Mouse (Mus musculus) MEL (cell line): ENCODE results near the gene 9530077C05Rik. TPM values are rescaled to one million over a fixed set of nuclear protein-coding genes. Genes with fewer than 3 reads are reported as not detected.

Source experiments
- DNase-seq: peaks from one replicate; pipeline ENCODE4 v3.0.0; 2011; ENCODE audit warnings: low read depth, low spot score
- H3K27ac ChIP-seq: 2 replicates; pipeline ENCODE4 v1.5.1; 2012; ENCODE audit warnings: low read depth, mild to moderate bottlenecking, control low read depth, low read length, moderate library complexity; ENCODE audit not compliant: control insufficient read depth
- H3K27me3 ChIP-seq, 2 experiments: fragments of 150-350 bp in 1 of 2; sonication (generic) in 1 of 2; 2 replicates each; pipeline ENCODE4 v1.6.1; 2012; ENCODE audit warnings: low read length in 2 of 2, mild to moderate bottlenecking in 2 of 2, improper control_type of control experiment in 1 of 2, moderate library complexity in 1 of 2; ENCODE audit not compliant: insufficient read depth in 2 of 2, control insufficient read depth in 1 of 2
- H3K36me3 ChIP-seq, 2 experiments: 2 replicates each; pipeline ENCODE4 v1.6.1; 2012 to 2014; ENCODE audit warnings: low read length in 2 of 2, improper control_type of control experiment in 1 of 2, inconsistent platforms in 1 of 2, mild to moderate bottlenecking in 1 of 2; ENCODE audit not compliant: insufficient read depth in 2 of 2, control insufficient read depth in 1 of 2
- H3K4me1 ChIP-seq, 2 experiments: fragments of 150-350 bp in 1 of 2; sonication (generic) in 1 of 2; 2 replicates each; pipeline ENCODE4 v1.6.1; 2012; ENCODE audit warnings: low read length in 2 of 2, improper control_type of control experiment in 1 of 2, mild to moderate bottlenecking in 1 of 2; ENCODE audit not compliant: insufficient read depth in 2 of 2, control insufficient read depth in 1 of 2
- H3K4me3 ChIP-seq, 2 experiments: fragments of 150-350 bp in 1 of 2; sonication (generic) in 1 of 2; 2 replicates each; pipeline ENCODE4 v1.5.1; 2012; ENCODE audit warnings: low read depth in 2 of 2, low read length in 2 of 2, mild to moderate bottlenecking in 2 of 2, moderate library complexity in 2 of 2, control low read depth in 1 of 2, improper control_type of control experiment in 1 of 2; ENCODE audit not compliant: control insufficient read depth in 1 of 2, insufficient read depth in 1 of 2
- H3K79me2 ChIP-seq: 2 replicates; pipeline ENCODE4 v1.6.1; 2012; ENCODE audit warnings: mild to moderate bottlenecking, low read length, moderate library complexity; ENCODE audit not compliant: control insufficient read depth, poor library complexity, insufficient read depth
- H3K9ac ChIP-seq: 2 replicates; pipeline ENCODE4 v1.6.1; 2012; ENCODE audit warnings: low read depth, mild to moderate bottlenecking, control low read depth, low read length, moderate library complexity; ENCODE audit not compliant: control insufficient read depth, poor library complexity, severe bottlenecking
- H3K9me3 ChIP-seq: fragments of 150-350 bp; sonication (generic); replicated peaks from 2 replicates; pipeline ENCODE4 v1.6.1; 2012; ENCODE audit warnings: mild to moderate bottlenecking, low read length, improper control_type of control experiment, moderate library complexity; ENCODE audit not compliant: insufficient read depth
- BHLHE40 ChIP-seq: IDR thresholded peaks from 2 replicates; pipeline ENCODE4 v1.6.1; 2012; ENCODE audit warnings: low read depth, mild to moderate bottlenecking, inconsistent platforms, low read length, improper control_type of control experiment, borderline replicate concordance
- CHD2 ChIP-seq: IDR thresholded peaks from 2 replicates; pipeline ENCODE4 v1.6.1; 2011; ENCODE audit warnings: low read length, improper control_type of control experiment
- CTCF ChIP-seq, 3 experiments: IDR thresholded peaks in 2 of 3; conservative IDR thresholded peaks in 1 of 3; 2 replicates each; pipeline ENCODE4 v1.5.1; 2011 to 2012; ENCODE audit warnings: low read length in 3 of 3, low read depth in 2 of 3, mild to moderate bottlenecking in 2 of 3, improper control_type of control experiment in 1 of 3, inconsistent platforms in 1 of 3, mixed read lengths in 1 of 3, moderate library complexity in 1 of 3; ENCODE audit not compliant: control insufficient read depth in 1 of 3, insufficient read depth in 1 of 3, poor library complexity in 1 of 3, severe bottlenecking in 1 of 3
- E2F4 ChIP-seq: IDR thresholded peaks from 2 replicates; pipeline ENCODE4 v1.6.1; 2011; ENCODE audit warnings: low read depth, low read length, improper control_type of control experiment, borderline replicate concordance
- ELF1 ChIP-seq: IDR thresholded peaks from 2 replicates; pipeline ENCODE4 v1.6.1; 2014; ENCODE audit warnings: low read depth, mild to moderate bottlenecking, inconsistent platforms, low read length, improper control_type of control experiment, moderate library complexity
- EP300 ChIP-seq, 2 experiments: IDR thresholded peaks; 2 replicates each; pipeline ENCODE4 v1.6.1; 2011; ENCODE audit warnings: improper control_type of control experiment in 2 of 2, low read length in 2 of 2, low read depth in 1 of 2, mild to moderate bottlenecking in 1 of 2
- ETS1 ChIP-seq: IDR thresholded peaks from 2 replicates; pipeline ENCODE4 v1.6.1; 2012; ENCODE audit warnings: low read depth, mild to moderate bottlenecking, inconsistent platforms, low read length, improper control_type of control experiment, moderate library complexity
- GABPA ChIP-seq: IDR thresholded peaks from 2 replicates; pipeline ENCODE4 v1.6.1; 2012; ENCODE audit warnings: low read depth, mild to moderate bottlenecking, inconsistent platforms, low read length, improper control_type of control experiment, moderate library complexity
- JUND ChIP-seq: IDR thresholded peaks from 2 replicates; pipeline ENCODE4 v1.6.1; 2011; ENCODE audit warnings: low read depth, mild to moderate bottlenecking, improper control_type of control experiment, low read length
- KAT2A ChIP-seq: conservative IDR thresholded peaks from 2 replicates; pipeline ENCODE4 v1.6.1; 2012; ENCODE audit warnings: low read depth, low read length, improper control_type of control experiment, inconsistent platforms
- MAFK ChIP-seq: IDR thresholded peaks from 2 replicates; pipeline ENCODE4 v1.6.1; 2011; ENCODE audit warnings: low read depth, mild to moderate bottlenecking, low read length, improper control_type of control experiment, borderline replicate concordance
- MAX ChIP-seq: IDR thresholded peaks from 2 replicates; pipeline ENCODE4 v1.6.1; 2011; ENCODE audit warnings: low read length, improper control_type of control experiment
- MAZ ChIP-seq: IDR thresholded peaks from 2 replicates; pipeline ENCODE4 v1.6.1; 2012; ENCODE audit warnings: low read depth, mild to moderate bottlenecking, inconsistent platforms, low read length, improper control_type of control experiment
- MEF2A ChIP-seq: IDR thresholded peaks from 2 replicates; pipeline ENCODE4 v1.6.1; 2014; ENCODE audit warnings: low read depth, mild to moderate bottlenecking, inconsistent platforms, low read length, improper control_type of control experiment; ENCODE audit not compliant: poor library complexity, insufficient replicate concordance, severe bottlenecking; ENCODE audit errors: extremely low read depth
- MXI1 ChIP-seq: IDR thresholded peaks from 2 replicates; pipeline ENCODE4 v1.6.1; 2011; ENCODE audit warnings: mild to moderate bottlenecking, low read depth, low read length, improper control_type of control experiment
- MYB ChIP-seq: IDR thresholded peaks from 2 replicates; pipeline ENCODE4 v1.6.1; 2011; ENCODE audit warnings: mild to moderate bottlenecking, low read depth, low read length, improper control_type of control experiment
- MYC ChIP-seq: IDR thresholded peaks from 2 replicates; pipeline ENCODE4 v1.6.1; 2011; ENCODE audit warnings: low read depth, mild to moderate bottlenecking, low read length, improper control_type of control experiment, moderate library complexity
- NELFE ChIP-seq: IDR thresholded peaks from 2 replicates; pipeline ENCODE4 v1.6.1; 2011; ENCODE audit warnings: low read depth, low read length, improper control_type of control experiment
- POLR2A ChIP-seq, 2 experiments: IDR thresholded peaks; 2 replicates each; pipeline ENCODE4 v1.6.1; 2011 to 2012; ENCODE audit warnings: low read length in 2 of 2, mild to moderate bottlenecking in 2 of 2, control low read depth in 1 of 2, improper control_type of control experiment in 1 of 2, low read depth in 1 of 2, moderate library complexity in 1 of 2; ENCODE audit not compliant: control insufficient read depth in 1 of 2, insufficient read depth in 1 of 2, poor library complexity in 1 of 2
- POLR2AphosphoS2 ChIP-seq: IDR thresholded peaks from 2 replicates; pipeline ENCODE4 v1.6.1; 2011; ENCODE audit warnings: low read length, improper control_type of control experiment
- RAD21 ChIP-seq: IDR thresholded peaks from 2 replicates; pipeline ENCODE4 v1.6.1; 2011; ENCODE audit warnings: mild to moderate bottlenecking, low read depth, low read length, improper control_type of control experiment
- RCOR1 ChIP-seq: IDR thresholded peaks from 2 replicates; pipeline ENCODE4 v1.6.1; 2012; ENCODE audit warnings: low read depth, mild to moderate bottlenecking, inconsistent platforms, low read length, improper control_type of control experiment
- SIN3A ChIP-seq: IDR thresholded peaks from 2 replicates; pipeline ENCODE4 v1.6.1; 2012; ENCODE audit warnings: low read length, improper control_type of control experiment, inconsistent platforms
- SMC3 ChIP-seq: IDR thresholded peaks from 2 replicates; pipeline ENCODE4 v1.6.1; 2011; ENCODE audit warnings: low read depth, low read length, improper control_type of control experiment
- TCF12 ChIP-seq: IDR thresholded peaks from 2 replicates; pipeline ENCODE4 v1.6.1; 2014; ENCODE audit warnings: low read depth, mild to moderate bottlenecking, inconsistent platforms, low read length, improper control_type of control experiment, moderate library complexity
- UBTF ChIP-seq: IDR thresholded peaks from 2 replicates; pipeline ENCODE4 v1.6.1; 2012; ENCODE audit warnings: low read depth, mild to moderate bottlenecking, inconsistent platforms, low read length, improper control_type of control experiment, moderate library complexity, borderline replicate concordance; ENCODE audit not compliant: insufficient read depth
- USF1 ChIP-seq: IDR thresholded peaks from 2 replicates; pipeline ENCODE4 v1.6.1; 2014; ENCODE audit warnings: low read depth, mild to moderate bottlenecking, inconsistent platforms, low read length, improper control_type of control experiment, moderate library complexity
- USF2 ChIP-seq, 2 experiments: IDR thresholded peaks; 2 replicates each; pipeline ENCODE4 v1.6.1; 2011 to 2012; ENCODE audit warnings: improper control_type of control experiment in 2 of 2, low read length in 2 of 2, borderline replicate concordance in 1 of 2, inconsistent platforms in 1 of 2, low read depth in 1 of 2, mild to moderate bottlenecking in 1 of 2; ENCODE audit not compliant: insufficient read depth in 1 of 2
- ZC3H11A ChIP-seq: IDR thresholded peaks from 2 replicates; pipeline ENCODE4 v1.6.1; 2012; ENCODE audit warnings: low read depth, mild to moderate bottlenecking, inconsistent platforms, low read length, improper control_type of control experiment
- ZKSCAN1 ChIP-seq: IDR thresholded peaks from 2 replicates; pipeline ENCODE4 v1.6.1; 2012; ENCODE audit warnings: low read depth, mild to moderate bottlenecking, inconsistent platforms, low read length, improper control_type of control experiment, moderate library complexity
- ZMIZ1 ChIP-seq: IDR thresholded peaks from 2 replicates; pipeline ENCODE4 v1.6.1; 2012; ENCODE audit warnings: low read depth, mild to moderate bottlenecking, inconsistent platforms, low read length, improper control_type of control experiment, moderate library complexity
- ZNF384 ChIP-seq: IDR thresholded peaks from 2 replicates; pipeline ENCODE4 v1.6.1; 2012; ENCODE audit warnings: low read depth, mild to moderate bottlenecking, inconsistent platforms, low read length, improper control_type of control experiment
- polyA plus RNA-seq, 2 experiments: library from polyadenylated mRNA; stranded (reverse) in 1 of 2; unstranded in 1 of 2; fragments of >175 nt in 1 of 2; fragments of >200 nt in 1 of 2; gene quantifications; 2 replicates each; pipeline versions ENCODE4 v1.2.1 to v1.2.4; 2012; ENCODE audit warnings: low replicate concordance in 2 of 2, low read depth in 1 of 2; ENCODE audit not compliant: insufficient read length in 2 of 2, insufficient read depth in 1 of 2, missing spikeins in 1 of 2
- total RNA-seq: library from RNA; depleted of rRNA; stranded (reverse); fragments of 300-350 nt; gene quantifications from 2 replicates; pipeline ENCODE4 v1.2.3, GENCODE M21; 2012

9530077C05Rik gene
- total and polyA plus RNA-seq, 3 experiments: 4.1 to 6.9 TPM; not detected in 1

DNA sequence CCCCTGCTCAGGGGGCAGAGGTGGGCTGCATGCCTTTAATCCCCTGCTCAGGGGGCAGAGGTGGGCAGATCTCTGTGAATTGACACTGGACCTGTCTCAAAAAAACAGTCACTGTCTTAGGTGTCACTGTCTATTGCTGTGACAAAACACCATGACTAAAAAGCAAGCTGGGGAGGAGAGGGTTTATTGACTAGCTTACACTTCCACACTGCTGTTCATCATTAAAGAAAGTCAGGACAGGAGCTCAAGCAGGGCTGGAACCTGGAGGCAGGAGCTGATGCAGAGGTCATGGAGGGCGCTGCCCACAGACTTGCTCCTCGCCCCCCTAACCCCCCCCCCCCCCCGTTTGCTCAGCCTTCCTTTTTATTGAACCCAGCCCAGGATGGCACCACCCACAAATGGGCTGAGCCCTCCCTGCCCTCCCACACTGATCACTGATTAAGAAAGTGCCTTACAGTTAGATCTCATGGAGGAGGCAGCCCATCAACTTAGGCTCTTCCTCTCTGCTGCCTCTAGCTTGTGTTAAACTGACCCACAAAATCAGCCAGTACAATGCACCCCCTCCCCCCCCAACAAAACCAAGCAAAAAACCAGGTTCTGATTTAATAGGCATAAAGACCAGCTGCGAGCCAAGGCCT is 16.8 kb downstream of the 9530077C05Rik start (continued):
- TF ChIP-seq ETS1: no peak; the same call in 1 of the 2 replicates
- peak; percentile 44 for TF ChIP-seq TCF12

DNA sequence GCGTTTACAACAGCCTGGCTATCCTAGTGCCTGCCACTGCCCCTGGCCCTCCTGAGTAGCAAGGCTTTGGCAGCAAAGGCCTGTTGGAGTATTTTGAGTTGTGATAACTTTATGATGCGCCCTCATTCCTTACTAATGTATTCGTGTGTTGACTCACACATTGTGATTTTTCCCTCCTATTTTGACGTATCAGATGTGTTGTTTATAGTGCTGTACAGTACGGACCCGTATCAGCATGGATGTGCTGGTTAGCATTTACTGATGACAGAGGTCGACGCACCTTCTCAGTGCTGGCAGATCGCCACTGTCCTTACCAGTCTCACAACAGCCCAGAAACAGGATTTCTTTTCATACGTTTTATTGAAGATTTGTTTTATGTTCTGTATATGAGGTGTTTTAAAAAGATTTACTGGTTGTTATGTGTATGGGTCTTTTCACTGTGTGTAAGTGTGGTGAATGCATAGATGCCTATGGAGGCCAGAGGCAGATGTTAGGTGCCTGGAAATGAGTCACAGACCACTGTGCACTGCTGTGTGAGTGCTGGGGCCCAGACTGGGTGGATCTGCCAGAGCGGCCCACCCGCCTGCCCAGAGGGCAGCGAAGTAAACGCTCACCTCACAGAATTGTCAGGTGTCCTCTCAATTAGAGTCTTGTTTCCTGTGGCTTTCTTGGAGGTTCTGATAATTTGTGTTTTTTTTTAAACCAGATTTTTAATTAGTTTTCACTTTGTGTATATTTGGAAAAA is 17.5 kb downstream of the 9530077C05Rik start:
- no peaks in the 10 kb centered on the region for H3K79me2 ChIP-seq
- H3K9me3 ChIP-seq: no peaks in the 10 kb centered on the region
- peaks cover 30 to 32% of the 10 kb centered on the region in 2 experiments for H3K4me1 ChIP-seq
- peaks cover 0 to 35% of the 10 kb centered on the region in 2 experiments; a peak in 2 of 4 replicates for H3K36me3 ChIP-seq
- peak overlapping the region; percentile 3 to 38; a peak in 3 of 4 replicates for H3K4me3 ChIP-seq
- peak overlapping the region; percentile 24 for H3K9ac ChIP-seq
- DNase-seq: peak; percentile 85
- H3K27ac ChIP-seq: peak overlapping the region; percentile 70
- no peaks in the 10 kb centered on the region for H3K27me3 ChIP-seq
- TF ChIP-seq CTCF (IDR thresholded peaks at IDR 0.05 in 2 of 3, conservative IDR thresholded peaks at IDR 0.05 in 1 of 3; ENCODE audit: control insufficient read depth in 1 of 3, insufficient read depth in 1 of 3, low read depth in 2 of 3, low read length in 3 of 3, poor library complexity in 1 of 3, severe bottlenecking in 1 of 3) (no peak), MYB (no peak; the same call in 1 of the 2 replicates), RCOR1 (peak; percentile 47; the same call in 1 of the 2 replicates), MEF2A (no peak; the same call in 1 of the 2 replicates), SIN3A (no peak), MXI1 (no peak; the same call in 1 of the 2 replicates), ZC3H11A (0 out of 2 replicates have a peak, but pooled peaks have one; percentile 18), EP300 (IDR thresholded peaks at IDR 0.05; ENCODE audit: low read depth in 1 of 2, low read length in 2 of 2) (no peak; a peak in 1 of 4 replicates), ZMIZ1 (0 out of 2 replicates have a peak, but pooled peaks have one; percentile 3), RAD21 (no peak), BHLHE40 (peak; percentile 3; the same call in 1 of the 2 replicates), KAT2A (peak; percentile 40), E2F4 (0 out of 2 replicates have a peak, but pooled peaks have one; percentile 62), NELFE (no peak; the same call in 1 of the 2 replicates), POLR2A (IDR thresholded peaks at IDR 0.05; ENCODE audit: control insufficient read depth in 1 of 2, insufficient read depth in 1 of 2, low read depth in 1 of 2, low read length in 2 of 2, poor library complexity in 1 of 2) (peak in 1 of 2 experiments; percentile 0; a peak in 1 of 4 replicates), USF2 (IDR thresholded peaks at IDR 0.05; ENCODE audit: borderline replicate concordance in 1 of 2, insufficient read depth in 1 of 2, low read depth in 1 of 2, low read length in 2 of 2) (no peak; a peak in 1 of 4 replicates), ZNF384 (0 out of 2 replicates have a peak, but pooled peaks have one; percentile 9), POLR2AphosphoS2 (no peak), SMC3 (no peak), GABPA (no peak), MAZ (no peak; the same call in 1 of the 2 replicates), JUND (no peak), CHD2 (no peak), ZKSCAN1 (no peak), USF1 (no peak), MAFK (no peak), ELF1 (no peak), UBTF (no peak), MYC (peak; percentile 71; the same call in 1 of the 2 replicates), MAX (peak; percentile 62)
